Mouse (Mus musculus) lung, adult 2 months (tissue): Measurements from ENCODE around the gene C2cd4b.

Experiments
- CTCF ChIP-seq: fragments of 200-500 bp; IDR thresholded peaks from 2 replicates; pipeline ENCODE4 v1.5.1; 2011; ENCODE audit warnings: mild to moderate bottlenecking, low read length, control low read depth; ENCODE audit not compliant: insufficient read depth
- POLR2A ChIP-seq: fragments of 200-500 bp; IDR thresholded peaks from 2 replicates; pipeline ENCODE4 v1.6.1; 2011; ENCODE audit warnings: low read depth, mild to moderate bottlenecking, control low read depth, low read length, borderline replicate concordance; ENCODE audit errors: extremely low read depth

- TF ChIP-seq CTCF = no peak
- no peak for TF ChIP-seq POLR2A
Measured at GRCm38 (mm10) chr9:67760991-67761390, 1.8 kb downstream of the C2cd4b start.
